Comparison of ENCODE assay signal across 12 mouse cellular contexts in genomic region chr8:12928033-12928432, GRCm38 (mm10). TPM values are rescaled to one million over a fixed set of nuclear protein-coding genes. Genes with fewer than 3 reads are reported as not detected.
A peak's percentile ranks its signal among the peaks of the same experiment; 100 is the strongest.
DNase-seq lines count a peak whose midpoint lies in the region; ATAC-seq and TF ChIP-seq lines count a peak whose summit lies in the region.
"Had no signal": no experiment of that assay in that cellular context is flagged by ENCODE, and none has a peak within 500 bp of the region (broad histone marks: within the 10 kb centered on the region; RNA-seq: fewer than 3 reads in every experiment).

No protein-coding gene starts in this region.

- TF ChIP-seq POLR2A in cortical plate, adult 2 months (IDR thresholded peaks at IDR 0.05; ENCODE audit: extremely low read depth, insufficient read depth, low read length), result no peak

- peak overlapping the region; percentile 98 for H3K27ac ChIP-seq in brown adipose tissue, adult 24 weeks (replicated peaks; ENCODE audit: low read depth, low read length)
- H3K27ac ChIP-seq in cortical plate, adult 2 months (ENCODE audit: insufficient read depth, low read length), result peak overlapping the region; percentile 11; the same call in 1 of the 2 replicates
- H3K27ac ChIP-seq: embryonic facial prominence, embryonic 10.5 days; heart, embryonic 10.5 days; midbrain, embryonic 12.5 days had no signal

- H3K4me3 ChIP-seq in brown adipose tissue, adult 24 weeks (ENCODE audit: insufficient read depth, low read depth, low read length), result peak overlapping the region; percentile 59
- 0 out of 2 replicates have a peak overlapping the region, but pooled peaks have one; percentile 2 for H3K4me3 ChIP-seq in cortical plate, adult 2 months (ENCODE audit: insufficient read depth, low read length)
- H3K4me3 ChIP-seq: embryonic facial prominence, embryonic 10.5 days; heart, embryonic 10.5 days; midbrain, embryonic 12.5 days had no signal

- peaks cover 9% of the 10 kb centered on the region for H3K4me1 ChIP-seq in brown adipose tissue, adult 24 weeks (ENCODE audit: control insufficient read depth, insufficient read depth, insufficient read length, low read length)
- H3K4me1 ChIP-seq in cortical plate, adult 2 months (ENCODE audit: control insufficient read depth, insufficient read depth, low read length), result peaks cover 28% of the 10 kb centered on the region

- no peak for DNase-seq in frontal cortex, postnatal 14 days (ENCODE audit: low spot score in 2 of 2)
- DNase-seq in layer of hippocampus, adult 11-12 months (ENCODE audit: low spot score), result peak; percentile 37
- no peak for DNase-seq in layer of hippocampus, postnatal 25 days (ENCODE audit: extremely low spot score in 1 of 2, low spot score in 1 of 2)
- DNase-seq: B cell, adult 2 months had no signal

- peak; percentile 45 for ATAC-seq in frontal cortex, adult (ENCODE audit: low TSS enrichment)
- ATAC-seq in CD4-positive, CD25-positive, alpha-beta regulatory T cell, adult 4 months, result no peak
- ATAC-seq in activated CD4-positive, CD25-positive, alpha-beta regulatory T cell, adult 4 months, result no peak

- TF ChIP-seq CTCF in cortical plate, adult 2 months (IDR thresholded peaks at IDR 0.05; ENCODE audit: extremely low read depth, insufficient read depth, low read length), result no peak

RNA-seq across cellular contexts. Expression of gene Mcf2l, which starts 54.4 kb away (rescaled TPM):
- total RNA-seq in layer of hippocampus, postnatal 25 days (2021), result 100 to 1,000 TPM; 215 to 241 TPM
- 7.2 and 10.0 TPM in 2 replicates for polyA plus RNA-seq in brown adipose tissue, adult 24 weeks (2012; ENCODE audit: insufficient read depth, insufficient read length, missing spikeins)
- polyA plus RNA-seq in cortical plate, adult 2 months (2012; rRNA removed), result 144 and 148 TPM in 2 replicates
- under 1 TPM in 1 of 2 experiments, not detected in 1; 0.65 TPM for polyA plus RNA-seq in CD4-positive, CD25-positive, alpha-beta regulatory T cell, adult 4 months (2017; shearing (Covaris generic))
- polyA plus RNA-seq in activated CD4-positive, CD25-positive, alpha-beta regulatory T cell, adult 4 months (2017; shearing (Covaris generic)), result under 1 TPM in 1 of 2 experiments, not detected in 1; 0.40 TPM

Comparison
In these comparisons a context has a peak if more than half of its experiments do, and no peak if none do; other contexts are left out.
1. RNA of gene Mcf2l, which starts 54.4 kb away (polyA plus RNA-seq): 144 to 148 TPM in cortical plate, adult 2 months; 7.2 to 10.0 TPM in brown adipose tissue, adult 24 weeks, 0.65 TPM in CD4-positive, CD25-positive, alpha-beta regulatory T cell, adult 4 months and 0.40 TPM in activated CD4-positive, CD25-positive, alpha-beta regulatory T cell, adult 4 months; every median in the first group is over 10 times any median in the second.